In genomic region chr9:22420491-22420890, GRCm38 (mm10) we compare ENCODE assay signal across 25 mouse cellular contexts. TPM values are rescaled to one million over a fixed set of nuclear protein-coding genes. Genes with fewer than 3 reads are reported as not detected.
DNase-seq lines count a peak whose midpoint lies in the region; ATAC-seq and TF ChIP-seq lines count a peak whose summit lies in the region.
"Had no signal": no experiment of that assay in that cellular context is flagged by ENCODE, and none has a peak within 500 bp of the region (broad histone marks: within the 10 kb centered on the region; RNA-seq: fewer than 3 reads in every experiment).

No protein-coding gene starts in this region.

- no peak for TF ChIP-seq CTCF in hindbrain, postnatal 0 days (IDR thresholded peaks at IDR 0.05; ENCODE audit: low read depth)
- TF ChIP-seq CTCF in brain, embryonic 14.5 days (IDR thresholded peaks at IDR 0.05; ENCODE audit: borderline replicate concordance, extremely low read depth, insufficient read depth, insufficient read length), result no peak

- WGBS in hindbrain, postnatal 0 days, result 24% methylated on average over 7 of the region's 7 CpGs
- 22% methylated on average over 7 of the region's 7 CpGs for WGBS in hindbrain, embryonic 13.5 days

- TF ChIP-seq POLR2A in brain, embryonic 14.5 days (IDR thresholded peaks at IDR 0.05; ENCODE audit: borderline replicate concordance, extremely low read depth, insufficient read depth, insufficient read length, poor library complexity, severe bottlenecking), result no peak

- 0 out of 2 replicates have a peak, but pooled peaks cover 5% of the 10 kb centered on the region for H3K4me1 ChIP-seq in hindbrain, postnatal 0 days (ENCODE audit: insufficient read depth, low read length)
- H3K4me1 ChIP-seq in hindbrain, embryonic 13.5 days (replicated peaks), result no peaks in the 10 kb centered on the region
- H3K4me1 ChIP-seq: forebrain, embryonic 12.5 days; midbrain, embryonic 12.5 days; neural tube, embryonic 15.5 days had no signal

- H3K4me3 ChIP-seq in hindbrain, postnatal 0 days (ENCODE audit: low read length), result no peak overlapping the region
- H3K4me3 ChIP-seq in hindbrain, embryonic 13.5 days, result no peak overlapping the region
- H3K4me3 ChIP-seq: forebrain, embryonic 12.5 days; hindbrain, embryonic 15.5 days; midbrain, embryonic 12.5 days; myocyte; neural tube, embryonic 15.5 days had no signal

- H3K9ac ChIP-seq in hindbrain, postnatal 0 days (replicated peaks; ENCODE audit: low read length), result no peak overlapping the region
- no peak overlapping the region for H3K9ac ChIP-seq in hindbrain, embryonic 13.5 days
- H3K9ac ChIP-seq: forebrain, embryonic 12.5 days; hindbrain, embryonic 15.5 days; midbrain, embryonic 12.5 days; neural tube, embryonic 15.5 days had no signal

- H3K27ac ChIP-seq in hindbrain, postnatal 0 days, result no peak overlapping the region
- no peak overlapping the region for H3K27ac ChIP-seq in hindbrain, embryonic 13.5 days
- H3K27ac ChIP-seq: forebrain, embryonic 12.5 days; hindbrain, embryonic 15.5 days; midbrain, embryonic 12.5 days; neural tube, embryonic 15.5 days had no signal

- no peaks in the 10 kb centered on the region for H3K27me3 ChIP-seq in hindbrain, postnatal 0 days (ENCODE audit: insufficient read depth, low read length)
- no peaks in the 10 kb centered on the region for H3K27me3 ChIP-seq in hindbrain, embryonic 13.5 days
- H3K27me3 ChIP-seq: forebrain, embryonic 12.5 days; hindbrain, embryonic 15.5 days; midbrain, embryonic 12.5 days; neural tube, embryonic 15.5 days had no signal

- 0 out of 2 replicates have a peak, but pooled peaks cover 7% of the 10 kb centered on the region for H3K36me3 ChIP-seq in hindbrain, postnatal 0 days (ENCODE audit: insufficient read depth, low read length)
- H3K36me3 ChIP-seq in hindbrain, embryonic 13.5 days, result no peaks in the 10 kb centered on the region
- H3K36me3 ChIP-seq: forebrain, embryonic 12.5 days; hindbrain, embryonic 15.5 days; midbrain, embryonic 12.5 days had no signal

- DNase-seq in cerebellum, adult 8-10 months, result peak; percentile 26
- no peak for DNase-seq in cerebellum, adult 11 months
- peak; percentile 44 for DNase-seq in hindbrain, postnatal 0 days (ENCODE audit: low spot score)
- DNase-seq in brain, embryonic 14.5 days (ENCODE audit: low read depth), result peak; percentile 12
- DNase-seq in embryo, embryonic 9.5 days (ENCODE audit: extremely low spot score), result peak; percentile 26
- no peak for DNase-seq in gastrocnemius, adult 18-20 months (ENCODE audit: low spot score)
- DNase-seq: adrenal gland, adult 8-10 months; gastrocnemius, postnatal 25 days; kidney, adult 18-20 months; liver; lung, adult 2 months; lung, postnatal 4 days; right cerebral cortex, postnatal 4 days; thymus, postnatal 36 days had no signal

- H3K4me2 ChIP-seq in hindbrain, postnatal 0 days (ENCODE audit: low read depth, low read length), result no peak overlapping the region
- no peak overlapping the region for H3K4me2 ChIP-seq in hindbrain, embryonic 13.5 days
- H3K4me2 ChIP-seq: forebrain, embryonic 12.5 days; hindbrain, embryonic 15.5 days; midbrain, embryonic 12.5 days; neural tube, embryonic 15.5 days had no signal

- ATAC-seq in hindbrain, postnatal 0 days, result no peak
- ATAC-seq in hindbrain, embryonic 13.5 days (ENCODE audit: low FRiP score), result no peak

- H3K9me3 ChIP-seq in hindbrain, postnatal 0 days (ENCODE audit: low read length), result no peaks in the 10 kb centered on the region
- no peaks in the 10 kb centered on the region for H3K9me3 ChIP-seq in hindbrain, embryonic 13.5 days
- H3K9me3 ChIP-seq: forebrain, embryonic 12.5 days; hindbrain, embryonic 15.5 days; midbrain, embryonic 12.5 days; neural tube, embryonic 15.5 days had no signal

RNA-seq across cellular contexts. Expression of gene 9530077C05Rik, which starts 9.2 kb away (rescaled TPM):
- 13.8 and 15.5 TPM in 2 replicates for total RNA-seq in hindbrain, postnatal 0 days (2014; rRNA removed)
- polyA plus RNA-seq in hindbrain, postnatal 0 days (2015; fragmentation: Nextera tagmentation; extraction: Ambion mirVana), result 15.0 and 16.8 TPM in 2 replicates
- 8.8 and 9.1 TPM in 2 replicates for polyA plus RNA-seq in hindbrain, embryonic 13.5 days (2015; fragmentation: Nextera tagmentation; extraction: Ambion mirVana)
- 6.1 and 7.2 TPM in 2 replicates for polyA plus RNA-seq in brain, embryonic 14.5 days (2012; rRNA removed)
- total RNA-seq in gastrocnemius, adult 18-20 months (2021), result under 1 TPM; 0.32 to 0.38 TPM

RNA-seq across cellular contexts. Expression of gene Anln, which starts 31.5 kb away (rescaled TPM):
- 6.3 and 6.8 TPM in 2 replicates for total RNA-seq in hindbrain, postnatal 0 days (2014; rRNA removed)
- 2.7 and 3.3 TPM in 2 replicates for polyA plus RNA-seq in hindbrain, postnatal 0 days (2015; fragmentation: Nextera tagmentation; extraction: Ambion mirVana)
- polyA plus RNA-seq in hindbrain, embryonic 13.5 days (2015; fragmentation: Nextera tagmentation; extraction: Ambion mirVana), result 5.8 and 7.0 TPM in 2 replicates
- 8.0 and 9.1 TPM in 2 replicates for polyA plus RNA-seq in brain, embryonic 14.5 days (2012; rRNA removed)
- total RNA-seq in gastrocnemius, adult 18-20 months (2021), result 1 to 10 TPM; 1.3 TPM

RNA-seq across cellular contexts. Expression of gene Gm17545, which starts 33.6 kb away (rescaled TPM):
- not detected in 2 replicates for total RNA-seq in hindbrain, postnatal 0 days (2014; rRNA removed)
- polyA plus RNA-seq in hindbrain, postnatal 0 days (2015; fragmentation: Nextera tagmentation; extraction: Ambion mirVana), result not detected in 2 replicates
- polyA plus RNA-seq in hindbrain, embryonic 13.5 days (2015; fragmentation: Nextera tagmentation; extraction: Ambion mirVana), result not detected in 2 replicates
- polyA plus RNA-seq in brain, embryonic 14.5 days (2012; rRNA removed), result not detected in 2 replicates
- total RNA-seq in gastrocnemius, adult 18-20 months (2021), result not detected
- total RNA-seq: adrenal gland, adult 8-10 months; gastrocnemius, postnatal 25 days; layer of hippocampus, postnatal 14 days; left cerebral cortex, postnatal 14 days had no signal
- polyA plus RNA-seq: cortical plate, adult 2 months; forebrain, embryonic 12.5 days; frontal cortex, adult 2 months; heart, embryonic 14.5 days; hindbrain, embryonic 15.5 days; lung, adult 2 months; midbrain, embryonic 12.5 days; myocyte; neural tube, embryonic 15.5 days had no signal

RNA-seq across cellular contexts. Expression of gene Rp9, which starts 49.1 kb away (rescaled TPM):
- total RNA-seq in hindbrain, postnatal 0 days (2014; rRNA removed), result 63.2 and 72.3 TPM in 2 replicates
- polyA plus RNA-seq in hindbrain, postnatal 0 days (2015; fragmentation: Nextera tagmentation; extraction: Ambion mirVana), result 75.1 and 81.4 TPM in 2 replicates
- 58.1 and 59.2 TPM in 2 replicates for polyA plus RNA-seq in hindbrain, embryonic 13.5 days (2015; fragmentation: Nextera tagmentation; extraction: Ambion mirVana)
- 63.9 and 75.0 TPM in 2 replicates for polyA plus RNA-seq in brain, embryonic 14.5 days (2012; rRNA removed)
- 10 to 100 TPM; 37.0 to 37.5 TPM for total RNA-seq in gastrocnemius, adult 18-20 months (2021)

RNA-seq across cellular contexts. Expression of gene Bbs9, which starts 55.0 kb away (rescaled TPM):
- total RNA-seq in hindbrain, postnatal 0 days (2014; rRNA removed), result 27.0 and 27.5 TPM in 2 replicates
- polyA plus RNA-seq in hindbrain, postnatal 0 days (2015; fragmentation: Nextera tagmentation; extraction: Ambion mirVana), result 14.0 and 15.2 TPM in 2 replicates
- polyA plus RNA-seq in hindbrain, embryonic 13.5 days (2015; fragmentation: Nextera tagmentation; extraction: Ambion mirVana), result 16.9 and 17.1 TPM in 2 replicates
- polyA plus RNA-seq in brain, embryonic 14.5 days (2012; rRNA removed), result 21.4 and 21.9 TPM in 2 replicates
- 1 to 10 TPM; 8.5 to 8.9 TPM for total RNA-seq in gastrocnemius, adult 18-20 months (2021)

Comparison
In these comparisons a context has a peak if more than half of its experiments do, and no peak if none do; other contexts are left out.
1. DNase-seq: peak in cerebellum, adult 8-10 months (single experiment), hindbrain, postnatal 0 days (single experiment), brain, embryonic 14.5 days (single experiment) and embryo, embryonic 9.5 days (single experiment); none in cerebellum, adult 11 months (single experiment) and gastrocnemius, adult 18-20 months (single experiment).